Mouse (Mus musculus) limb, embryonic 11.5 days (tissue): ENCODE data around the gene Lta. TPM values are rescaled to one million over a fixed set of nuclear protein-coding genes. Genes with fewer than 3 reads are reported as not detected.
"Not testable (repeated sequence)": the region's sequence is repeated elsewhere in the genome, so short reads cannot be mapped to it uniquely, and the experiment has no call there.

Experiments
- ATAC-seq: fragments of 200-750 bp; cut with Nextera tagmentation; 2 replicates; pipeline ENCODE4 v1.8.0; 2017; ENCODE audit warnings: low read depth; ENCODE audit not compliant: insufficient number of reproducible peaks, low FRiP score, low TSS enrichment
- DNase-seq: peaks from one replicate; pipeline ENCODE4 v3.0.0-alpha.2; 2015; ENCODE audit warnings: low spot score
- H3K27ac ChIP-seq: fragments of 300-500 bp; sonication (generic); replicated peaks from 2 replicates; pipeline ENCODE4 v1.5.1; 2014; ENCODE audit warnings: low read depth, mild to moderate bottlenecking, low read length
- H3K27me3 ChIP-seq: fragments of 300-500 bp; sonication (generic); 2 replicates; pipeline ENCODE4 v1.6.1; 2014; ENCODE audit warnings: mild to moderate bottlenecking, low read length, mixed read lengths; ENCODE audit not compliant: control insufficient read depth, insufficient read depth
- H3K36me3 ChIP-seq: fragments of 300-500 bp; sonication (generic); 2 replicates; pipeline ENCODE4 v1.6.1; 2014; ENCODE audit warnings: mild to moderate bottlenecking, low read length, moderate library complexity, mixed read lengths; ENCODE audit not compliant: control insufficient read depth, insufficient read depth
- H3K4me1 ChIP-seq: fragments of 300-500 bp; sonication (generic); 2 replicates; pipeline ENCODE4 v1.6.1; 2014; ENCODE audit warnings: low read length, mixed read lengths; ENCODE audit not compliant: control insufficient read depth, insufficient read depth
- H3K4me2 ChIP-seq: fragments of 300-500 bp; sonication (generic); 2 replicates; pipeline ENCODE4 v1.6.1; 2014; ENCODE audit warnings: low read depth, mild to moderate bottlenecking, moderate library complexity; ENCODE audit not compliant: severe bottlenecking
- H3K4me3 ChIP-seq: fragments of 300-500 bp; sonication (generic); 2 replicates; pipeline ENCODE4 v1.5.1; 2014; ENCODE audit warnings: low read depth, low read length
- H3K9ac ChIP-seq: fragments of 300-500 bp; sonication (generic); 2 replicates; pipeline ENCODE4 v1.6.1; 2014; ENCODE audit warnings: mild to moderate bottlenecking, low read length
- H3K9me3 ChIP-seq: fragments of 300-500 bp; sonication (generic); 2 replicates; pipeline ENCODE4 v1.6.1; 2016; ENCODE audit warnings: low read length; ENCODE audit not compliant: control insufficient read depth
- WGBS: fragments of 180-500 bp; shearing (Covaris S2); extraction: QIAGEN DNeasy Blood & Tissue Kit; methylation state at CpG from one replicate; pipeline ENCODE4 v1.1.7; 2014; 5-methylcytosine and 5-hydroxymethylcytosine counted together
- polyA plus RNA-seq: library from polyadenylated mRNA; unstranded; fragments of >200 nt; fragmentation: Nextera tagmentation; extraction: Ambion mirVana; gene quantifications from 2 replicates; pipeline ENCODE4 v1.2.1, GENCODE M21; 2014

The Lta gene
- polyA plus RNA-seq, 1 experiment from 2014 or later = 0.11 TPM

DNA sequence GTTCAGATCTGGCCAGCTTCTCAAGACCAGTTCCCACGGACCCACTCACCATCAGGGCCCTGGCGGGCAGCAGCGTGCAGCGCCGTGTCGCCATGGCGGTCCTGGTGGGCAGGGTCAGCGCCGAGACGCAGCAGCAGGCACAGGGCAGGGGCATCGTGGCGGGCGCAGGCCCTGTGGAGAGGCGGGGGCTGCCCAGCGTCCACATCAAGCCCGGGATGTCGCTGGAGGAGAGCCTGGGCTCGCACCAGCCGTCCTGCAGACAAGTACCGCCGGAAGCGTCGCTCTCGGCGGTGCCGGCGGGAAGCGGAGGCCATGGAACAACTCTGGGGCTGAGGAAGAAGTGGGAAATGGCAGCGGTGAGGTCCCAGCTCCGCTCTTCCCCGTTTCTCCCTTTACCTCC lies 29.8 kb upstream of the Lta start:
- Histone ChIP-seq H3K27ac (peak overlapping the region; percentile 84), H3K9me3 (no peaks in the 10 kb centered on the region), H3K4me1 (0 out of 2 replicates have a peak, but pooled peaks cover 3% of the 10 kb centered on the region), H3K4me2 (peak overlapping the region; percentile 89), H3K27me3 (no peaks in the 10 kb centered on the region), H3K4me3 (peak overlapping the region; percentile 49), H3K36me3 (peaks cover under 1% of the 10 kb centered on the region; the same call in 1 of the 2 replicates), H3K9ac (peak overlapping the region; percentile 91)
- 5% methylated on average over 31 of the region's 31 CpGs for WGBS
- ATAC-seq (0 out of 2 replicates have a peak, but pooled peaks have one; percentile 8), DNase-seq (peak; percentile 72)

DNA sequence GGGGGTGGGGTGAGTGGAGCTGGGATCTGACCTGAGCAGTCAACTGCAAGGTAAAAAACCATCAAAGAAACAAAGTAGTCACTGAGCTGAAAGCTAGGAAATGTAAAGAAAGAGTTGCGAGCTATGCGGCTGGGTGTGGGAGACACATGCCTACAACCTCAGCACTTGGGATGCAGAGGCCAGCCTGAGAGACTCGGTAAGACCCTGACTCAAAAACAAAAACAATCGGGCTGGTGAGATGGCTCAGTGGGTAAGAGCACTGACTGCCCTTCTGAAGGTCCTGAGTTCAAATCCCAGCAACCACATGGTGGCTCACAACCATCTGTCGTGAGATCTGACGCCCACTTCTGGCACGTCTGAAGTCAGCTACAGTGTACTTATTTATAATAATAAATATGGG lies 28.9 kb upstream of the Lta start:
- not testable (repeated sequence) for H3K27ac ChIP-seq, H3K36me3 ChIP-seq, ATAC-seq, H3K4me1 ChIP-seq, H3K9ac ChIP-seq, H3K27me3 ChIP-seq, H3K9me3 ChIP-seq, DNase-seq
- Histone ChIP-seq H3K4me2 (peak overlapping the region; percentile 89; the same call in 1 of the 2 replicates), H3K4me3 (peak overlapping the region; percentile 49; the same call in 1 of the 2 replicates)
- 92% methylated on average over 7 of the region's 7 CpGs for WGBS

DNA sequence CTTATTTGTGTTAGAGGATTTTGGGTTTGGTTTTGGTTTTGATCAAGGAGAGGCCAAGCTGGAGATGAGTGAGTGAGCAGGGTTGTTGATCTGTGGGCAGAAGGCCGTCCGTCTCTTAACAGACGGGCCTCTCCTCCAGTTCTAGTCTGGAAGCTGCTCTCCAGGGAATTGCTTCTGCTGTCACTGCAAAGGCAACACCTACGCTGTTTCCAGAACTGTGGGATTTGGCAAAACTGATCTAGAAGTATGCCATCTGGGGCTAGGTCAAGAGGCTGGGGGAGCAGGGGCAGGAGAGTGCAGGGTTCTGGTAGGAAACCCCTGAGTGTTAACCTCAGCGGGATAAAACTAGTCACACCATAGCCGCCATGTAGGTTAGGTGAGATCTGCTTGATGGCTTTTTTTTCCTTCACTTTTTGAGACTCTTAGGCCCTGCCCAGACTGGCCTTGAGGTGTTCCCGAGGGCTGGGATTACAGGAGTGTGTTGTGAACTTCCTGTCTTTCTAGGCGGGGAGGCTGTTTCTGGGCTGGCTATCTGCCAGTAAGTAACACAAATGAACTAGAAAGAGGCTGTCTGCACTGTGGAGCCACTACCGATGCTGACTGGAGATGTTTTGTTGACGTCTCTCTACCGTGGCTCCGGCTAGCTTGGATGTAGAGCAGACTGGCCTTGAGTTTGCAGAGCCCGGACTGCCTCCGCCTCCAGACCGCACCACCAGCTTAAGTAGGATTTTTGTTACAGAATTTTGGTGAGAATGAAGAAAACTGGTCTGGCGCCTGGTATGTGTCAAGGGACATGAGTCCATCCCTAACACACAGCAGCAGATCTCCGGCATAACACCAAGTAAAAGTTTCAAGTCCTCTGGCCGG lies 28.2 kb upstream of the Lta start, which contains the start of gene Atp6v1g2:
Atp6v1g2 (plus strand) TSS at position 547 of the 867 bp plus-strand sequence.
- Histone ChIP-seq H3K4me3 (peak within 1 kb of the TSS; percentile 49), H3K27me3 (no peaks in the 10 kb centered on the region), H3K27ac (0 out of 2 replicates have a peak within 1 kb of the TSS, but pooled peaks have one; percentile 21), H3K9ac (no peak within 1 kb of the TSS; the same call in 1 of the 2 replicates), H3K36me3 (peaks cover 8% of the 10 kb centered on the region; the same call in 1 of the 2 replicates), H3K4me1 (0 out of 2 replicates have a peak, but pooled peaks cover 3% of the 10 kb centered on the region), H3K9me3 (no peaks in the 10 kb centered on the region), H3K4me2 (peak within 1 kb of the TSS; percentile 89)
- DNase-seq (no peak), ATAC-seq (no peak)
- 85% methylated on average over 18 of the region's 18 CpGs for WGBS

DNA sequence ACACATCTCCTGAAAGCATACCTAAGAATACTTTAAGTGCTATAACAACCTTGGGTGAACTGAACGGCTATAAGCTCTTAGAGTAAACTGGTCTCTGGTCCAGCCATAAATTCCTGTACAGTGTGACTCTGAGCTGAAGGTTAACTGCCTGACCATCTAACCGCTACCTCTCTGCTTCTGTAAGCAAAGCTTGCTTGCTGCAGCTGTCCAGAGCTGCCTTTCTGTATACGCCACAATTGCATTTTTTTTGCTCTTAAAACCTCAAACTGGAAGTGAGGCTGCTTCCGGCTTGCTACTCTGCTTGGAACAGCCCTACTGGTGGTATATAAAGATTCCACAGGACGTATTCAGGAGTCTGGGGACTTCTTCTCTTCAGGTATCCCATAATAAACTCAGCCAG lies 27.5 kb upstream of the Lta start:
- WGBS = 86% methylated on average over 5 of the region's 5 CpGs
- H3K27ac ChIP-seq = no peak overlapping the region
- no peak for ATAC-seq

DNA sequence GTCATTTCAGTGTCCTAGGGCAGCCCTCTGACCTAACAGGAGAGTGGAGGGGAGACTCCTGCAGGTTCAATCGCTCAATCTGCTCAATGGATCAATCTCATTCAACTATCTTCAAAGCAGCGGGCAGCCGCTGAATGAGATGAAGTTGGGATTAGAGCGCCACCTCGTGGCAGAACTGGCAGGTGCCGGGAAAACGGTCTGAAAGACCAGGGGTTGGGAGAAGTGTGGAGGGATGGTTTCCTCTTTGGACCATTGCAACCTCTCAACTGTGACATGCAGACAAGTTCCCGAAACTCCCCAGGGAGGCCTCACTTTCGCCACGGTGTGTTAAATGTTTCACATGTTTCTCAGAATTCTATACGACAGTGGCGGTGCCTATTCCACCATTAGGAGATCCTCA lies 26.9 kb upstream of the Lta start:
- DNase-seq = peak; percentile 94

More for the DNA sequence above, 27.5 kb upstream of the Lta start:
- H3K4me3 ChIP-seq = no peak overlapping the region
- no peak for DNase-seq
- 0 out of 2 replicates have a peak, but pooled peaks cover 3% of the 10 kb centered on the region for H3K4me1 ChIP-seq
- H3K36me3 ChIP-seq = peaks cover 9% of the 10 kb centered on the region; the same call in 1 of the 2 replicates
- no peak overlapping the region for H3K9ac ChIP-seq
- H3K27me3 ChIP-seq = no peaks in the 10 kb centered on the region
- no peaks in the 10 kb centered on the region for H3K9me3 ChIP-seq
- no peak overlapping the region for H3K4me2 ChIP-seq

DNA sequence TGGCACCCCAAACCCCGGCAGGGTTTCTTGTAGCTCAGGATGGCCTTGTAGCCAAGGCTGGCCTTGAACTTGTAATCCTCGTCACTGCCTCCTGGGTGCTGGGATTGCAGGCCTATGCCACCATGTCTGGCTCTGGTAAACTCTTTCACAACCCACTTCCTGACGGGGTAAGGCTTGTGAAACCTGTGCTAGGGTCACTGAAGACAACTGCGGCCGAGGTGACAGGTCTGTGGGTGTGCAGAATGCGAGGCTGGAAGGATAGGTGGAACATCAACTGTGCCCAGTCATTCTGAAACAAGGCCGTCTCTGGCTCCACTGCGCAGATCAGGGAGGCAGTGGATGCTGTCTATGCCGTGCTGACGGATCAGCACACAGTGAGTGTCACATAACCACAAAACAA lies 25.9 kb upstream of the Lta start:
- H3K27ac ChIP-seq = no peak overlapping the region
- H3K27me3 ChIP-seq = no peaks in the 10 kb centered on the region
- H3K4me1 ChIP-seq = 0 out of 2 replicates have a peak, but pooled peaks cover 3% of the 10 kb centered on the region
- no peak overlapping the region for H3K4me2 ChIP-seq
- 91% methylated on average over 10 of the region's 10 CpGs for WGBS
- ATAC-seq (no peak), DNase-seq (no peak)
- H3K9ac ChIP-seq = no peak overlapping the region
- no peaks in the 10 kb centered on the region for H3K9me3 ChIP-seq
- no peak overlapping the region for H3K4me3 ChIP-seq
- H3K36me3 ChIP-seq = peaks cover 10% of the 10 kb centered on the region; the same call in 1 of the 2 replicates

More for the DNA sequence above, 26.9 kb upstream of the Lta start:
- Histone ChIP-seq H3K27me3 (no peaks in the 10 kb centered on the region), H3K4me2 (no peak overlapping the region), H3K27ac (no peak overlapping the region), H3K4me1 (0 out of 2 replicates have a peak, but pooled peaks cover 3% of the 10 kb centered on the region), H3K4me3 (no peak overlapping the region), H3K9me3 (no peaks in the 10 kb centered on the region), H3K9ac (no peak overlapping the region), H3K36me3 (peaks cover 10% of the 10 kb centered on the region; the same call in 1 of the 2 replicates)
- WGBS = 14% methylated on average over 12 of the region's 12 CpGs
- ATAC-seq = no peak

DNA sequence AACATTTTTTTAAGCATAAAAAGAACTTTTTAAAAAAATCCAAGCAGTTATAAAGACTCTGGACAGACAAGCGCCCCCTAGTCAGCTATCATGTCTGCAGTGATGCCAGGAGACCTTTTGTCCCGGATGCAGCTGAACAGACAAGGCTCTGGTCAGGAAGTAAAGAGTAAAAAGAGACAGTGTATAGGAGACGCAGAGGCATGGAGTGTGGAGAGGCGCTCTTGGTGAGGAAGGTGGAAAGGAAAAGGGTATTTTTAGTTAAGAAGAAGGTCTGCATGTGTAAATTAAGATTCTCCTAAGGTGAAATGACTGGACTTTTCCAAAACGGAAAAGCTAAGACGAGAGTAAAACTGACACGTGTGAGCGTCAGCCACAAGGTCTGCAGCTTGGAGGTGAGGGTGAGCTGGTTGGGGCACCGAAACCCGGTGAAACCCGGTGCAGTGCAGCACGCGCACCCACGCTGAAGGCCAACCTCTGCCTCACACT lies 21.5 kb upstream of the Lta start:
- H3K9me3 ChIP-seq = no peaks in the 10 kb centered on the region
- peaks cover 14% of the 10 kb centered on the region for H3K36me3 ChIP-seq
- no peak overlapping the region for H3K27ac ChIP-seq
- H3K27me3 ChIP-seq = no peaks in the 10 kb centered on the region
- no peak overlapping the region for H3K4me3 ChIP-seq
- ATAC-seq (no peak), DNase-seq (no peak)
- no peak overlapping the region for H3K4me2 ChIP-seq
- H3K4me1 ChIP-seq = no peaks in the 10 kb centered on the region
- no peak overlapping the region for H3K9ac ChIP-seq
- WGBS = 90% methylated on average over 14 of the region's 14 CpGs

DNA sequence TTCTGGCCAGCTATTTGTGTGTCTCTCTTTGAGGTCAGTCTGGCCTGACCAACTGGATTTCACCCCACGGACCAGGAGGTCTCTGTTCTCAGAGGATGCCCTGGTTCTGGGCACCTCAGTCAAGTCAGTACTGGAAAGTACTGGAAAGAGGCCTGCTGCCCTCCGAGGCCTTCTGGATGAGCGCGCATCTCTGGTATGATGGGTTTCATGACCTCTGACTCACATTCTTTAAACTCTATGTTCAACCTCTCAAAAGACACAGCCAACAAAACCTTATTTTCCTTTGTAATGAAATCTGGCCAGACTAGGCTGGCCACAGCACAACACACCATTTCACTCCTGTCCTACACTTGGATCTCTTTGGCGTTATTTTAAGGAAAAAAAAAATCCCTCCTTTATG lies 20.3 kb upstream of the Lta start:
- 93% methylated on average over 5 of the region's 5 CpGs for WGBS
- H3K36me3 ChIP-seq = peaks cover 15% of the 10 kb centered on the region
- H3K9ac ChIP-seq = no peak overlapping the region
- no peak overlapping the region for H3K4me3 ChIP-seq
- no peak overlapping the region for H3K27ac ChIP-seq
- no peaks in the 10 kb centered on the region for H3K9me3 ChIP-seq
- no peak overlapping the region for H3K4me2 ChIP-seq
- DNase-seq (no peak), ATAC-seq (no peak)
- H3K27me3 ChIP-seq = no peaks in the 10 kb centered on the region
- H3K4me1 ChIP-seq = no peaks in the 10 kb centered on the region
